Mouse (Mus musculus) intestine, embryonic 14.5 days (tissue): ENCODE measurements around the gene Uggt1. TPM values are rescaled to one million over a fixed set of nuclear protein-coding genes. Genes with fewer than 3 reads are reported as not detected.
A peak's percentile ranks its signal among the peaks of the same experiment; 100 is the strongest.

ENCODE experiments used
- ATAC-seq: fragments of 200-750 bp; cut with Nextera tagmentation; replicated peaks from 2 replicates; pipeline ENCODE4 v1.8.0; 2017; ENCODE audit warnings: low read depth, moderate number of reproducible peaks, moderate TSS enrichment, moderate library complexity; ENCODE audit not compliant: low FRiP score, low TSS enrichment
- DNase-seq: peaks from one replicate; pipeline ENCODE4 v3.0.0-alpha.2; 2018; ENCODE audit warnings: low spot score
- H3K27ac ChIP-seq: fragments of 300-500 bp; sonication (generic); 2 replicates; pipeline ENCODE4 v1.5.1; 2014; ENCODE audit warnings: low read depth, mild to moderate bottlenecking, control low read depth
- H3K27me3 ChIP-seq: fragments of 300-500 bp; sonication (generic); replicated peaks from 2 replicates; pipeline ENCODE4 v1.6.1; 2014; ENCODE audit warnings: low read length, control low read depth; ENCODE audit not compliant: control insufficient read depth, insufficient read depth
- H3K36me3 ChIP-seq: fragments of 300-500 bp; sonication (generic); 2 replicates; pipeline ENCODE4 v1.6.1; 2014; ENCODE audit warnings: low read length, control low read depth; ENCODE audit not compliant: control insufficient read depth, insufficient read depth
- H3K4me1 ChIP-seq: fragments of 300-500 bp; sonication (generic); replicated peaks from 2 replicates; pipeline ENCODE4 v1.6.1; 2014; ENCODE audit warnings: low read length, control low read depth, mixed read lengths; ENCODE audit not compliant: control insufficient read depth, insufficient read depth
- H3K4me2 ChIP-seq: fragments of 300-500 bp; sonication (generic); 2 replicates; pipeline ENCODE4 v1.6.1; 2014; ENCODE audit warnings: low read length
- H3K4me3 ChIP-seq: fragments of 300-500 bp; sonication (generic); 2 replicates; pipeline ENCODE4 v1.5.1; 2014; ENCODE audit warnings: low read depth, low read length, control low read depth, mixed read lengths
- H3K9ac ChIP-seq: fragments of 300-500 bp; sonication (generic); 2 replicates; pipeline ENCODE4 v1.6.1; 2014; ENCODE audit warnings: mild to moderate bottlenecking, low read length
- H3K9me3 ChIP-seq: fragments of 300-500 bp; sonication (generic); 2 replicates; pipeline ENCODE4 v1.6.1; 2016; ENCODE audit warnings: low read length, control low read depth; ENCODE audit not compliant: control insufficient read depth
- WGBS: fragments of 180-500 bp; shearing (Covaris S2); extraction: QIAGEN DNeasy Blood & Tissue Kit; methylation state at CpG from one replicate; pipeline ENCODE4 v1.1.7; 2014; 5-methylcytosine and 5-hydroxymethylcytosine counted together
- polyA plus RNA-seq: library from polyadenylated mRNA; unstranded; fragments of >200 nt; fragmentation: Nextera tagmentation; extraction: Ambion mirVana; gene quantifications from 2 replicates; pipeline ENCODE4 v1.2.1, GENCODE M21; 2014

Uggt1 gene
- polyA plus RNA-seq, 1 experiment from 2014 or later, result 71.5 TPM

DNA sequence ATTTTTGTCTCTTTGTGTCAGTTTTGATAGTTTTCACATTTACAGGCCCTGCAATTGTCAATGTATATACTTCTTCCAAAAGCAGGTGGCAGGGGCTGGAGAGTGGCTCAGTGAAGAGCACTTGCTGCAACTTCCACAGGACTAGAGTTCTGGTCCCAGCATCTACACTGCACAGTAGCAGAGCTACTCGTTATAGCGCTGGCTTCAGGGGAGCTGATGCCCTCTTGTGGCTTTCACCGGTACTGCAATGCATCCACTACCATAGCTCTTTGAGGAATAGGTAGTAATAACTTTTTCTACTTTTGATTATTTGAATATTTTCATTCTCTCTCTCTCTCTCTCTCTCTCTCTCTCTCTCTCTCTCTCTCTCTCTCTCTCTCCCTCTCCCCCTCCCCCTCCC is 109.9 kb downstream of the Uggt1 start:
- H3K27ac ChIP-seq, result no peak overlapping the region
- no peak overlapping the region for H3K4me3 ChIP-seq
- H3K9me3 ChIP-seq, result no peaks in the 10 kb centered on the region
- H3K9ac ChIP-seq, result no peak overlapping the region
- no peaks in the 10 kb centered on the region for H3K4me1 ChIP-seq
- no peak overlapping the region for H3K4me2 ChIP-seq
- H3K36me3 ChIP-seq, result no peaks in the 10 kb centered on the region
- WGBS, result 0% methylated on average over 3 of the region's 3 CpGs
- DNase-seq, result peak; percentile 90
- ATAC-seq, result no peak; the same call in 1 of the 2 replicates
- no peaks in the 10 kb centered on the region for H3K27me3 ChIP-seq

DNA sequence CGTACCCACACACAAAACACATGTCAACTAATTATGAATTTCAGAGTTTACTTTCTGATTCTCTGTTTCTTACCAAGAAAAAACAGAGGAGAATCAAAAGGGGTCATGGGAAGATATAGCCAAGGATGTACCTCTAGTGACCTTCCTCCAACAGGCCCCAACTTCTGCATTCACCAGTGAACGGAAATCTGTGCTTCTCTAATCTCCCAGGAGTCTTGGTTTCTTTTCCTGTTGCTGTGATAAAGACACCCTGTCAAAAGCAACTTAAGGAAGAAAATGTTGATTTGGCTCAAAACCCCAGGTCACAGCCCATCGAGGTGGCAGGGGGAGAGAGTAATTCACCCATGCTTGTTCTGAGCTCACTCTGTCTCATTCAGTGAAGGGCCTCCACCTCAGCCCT is 110.9 kb downstream of the Uggt1 start:
- Histone ChIP-seq H3K27ac (no peak overlapping the region), H3K36me3 (no peaks in the 10 kb centered on the region), H3K4me3 (no peak overlapping the region), H3K9ac (no peak overlapping the region), H3K4me1 (0 out of 2 replicates have a peak, but pooled peaks cover 3% of the 10 kb centered on the region), H3K4me2 (no peak overlapping the region), H3K9me3 (no peaks in the 10 kb centered on the region), H3K27me3 (no peaks in the 10 kb centered on the region)
- WGBS, result 78% methylated on average over 3 of the region's 3 CpGs
- ATAC-seq (no peak), DNase-seq (no peak)

DNA sequence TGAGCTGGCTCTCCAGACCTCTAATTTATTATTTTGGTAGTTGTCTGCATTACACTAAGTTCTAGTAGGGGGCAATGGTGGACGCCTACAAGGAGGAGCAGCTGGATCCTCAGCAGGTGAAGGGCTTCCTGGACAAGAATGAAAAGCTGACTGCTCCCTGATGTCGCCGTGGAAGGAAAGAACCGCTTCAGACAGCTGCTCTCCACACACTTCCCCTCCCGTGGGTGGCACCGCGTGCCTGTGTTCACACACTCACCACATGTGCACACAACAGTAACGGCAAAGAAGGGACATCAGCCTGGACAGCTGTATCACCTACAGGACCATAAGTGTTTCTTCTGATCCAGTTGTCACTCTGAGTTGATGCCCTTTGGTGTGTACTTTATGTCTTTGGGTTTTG is 111.5 kb downstream of the Uggt1 start:
- 0 out of 2 replicates have a peak, but pooled peaks cover 3% of the 10 kb centered on the region for H3K4me1 ChIP-seq
- H3K27ac ChIP-seq, result no peak overlapping the region
- H3K4me2 ChIP-seq, result no peak overlapping the region
- ATAC-seq (no peak), DNase-seq (no peak)
- no peaks in the 10 kb centered on the region for H3K9me3 ChIP-seq
- no peak overlapping the region for H3K9ac ChIP-seq
- 79% methylated on average over 8 of the region's 8 CpGs for WGBS
- H3K36me3 ChIP-seq, result no peaks in the 10 kb centered on the region
- no peak overlapping the region for H3K4me3 ChIP-seq
- H3K27me3 ChIP-seq, result no peaks in the 10 kb centered on the region

DNA sequence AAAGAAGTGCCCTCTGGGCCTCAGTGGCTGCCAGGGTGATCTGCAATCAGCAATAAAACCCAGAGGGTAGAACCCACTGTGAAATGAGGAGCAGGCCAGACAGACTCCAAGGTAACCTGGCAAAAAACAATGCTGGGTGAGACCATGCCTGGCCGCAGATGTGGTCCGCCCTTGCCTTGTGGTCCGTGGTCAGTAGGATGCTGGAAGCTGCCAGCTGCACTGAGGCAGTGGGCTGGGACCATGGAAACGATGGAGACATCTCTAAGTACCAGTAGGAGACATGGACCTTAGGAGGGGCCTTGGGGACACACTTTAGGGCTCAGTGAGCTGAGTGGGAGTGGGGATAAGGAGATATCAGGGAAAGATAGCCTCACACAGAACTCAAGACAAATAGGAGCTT is 112.3 kb downstream of the Uggt1 start:
- Histone ChIP-seq H3K4me1 (0 out of 2 replicates have a peak, but pooled peaks cover 3% of the 10 kb centered on the region), H3K27me3 (no peaks in the 10 kb centered on the region), H3K27ac (no peak overlapping the region), H3K4me2 (no peak overlapping the region), H3K9me3 (no peaks in the 10 kb centered on the region), H3K36me3 (no peaks in the 10 kb centered on the region), H3K9ac (no peak overlapping the region), H3K4me3 (no peak overlapping the region)
- ATAC-seq (no peak), DNase-seq (no peak)
- 67% methylated on average over 4 of the region's 4 CpGs for WGBS

DNA sequence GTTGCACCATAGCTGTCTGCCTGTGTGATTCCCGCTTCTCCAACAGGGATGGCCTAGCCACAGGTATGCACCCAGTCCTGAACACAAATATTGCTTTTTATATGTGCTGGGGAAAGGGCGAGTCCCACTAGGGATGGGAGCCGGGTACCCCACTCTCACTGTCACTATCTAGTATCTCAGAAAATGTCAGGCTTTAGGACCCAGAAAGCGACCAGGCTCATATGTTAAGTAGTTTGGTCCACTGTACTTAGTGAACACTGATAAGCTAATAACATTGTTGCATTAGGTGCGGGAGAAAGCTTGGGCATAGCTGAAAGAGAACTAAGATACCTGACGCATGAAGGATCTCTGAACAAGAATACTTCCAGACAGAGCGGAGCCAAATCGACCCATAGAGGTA is 112.8 kb downstream of the Uggt1 start:
- Histone ChIP-seq H3K4me3 (no peak overlapping the region), H3K9ac (no peak overlapping the region), H3K9me3 (no peaks in the 10 kb centered on the region), H3K27ac (no peak overlapping the region), H3K4me2 (no peak overlapping the region), H3K4me1 (0 out of 2 replicates have a peak, but pooled peaks cover 3% of the 10 kb centered on the region), H3K36me3 (no peaks in the 10 kb centered on the region), H3K27me3 (no peaks in the 10 kb centered on the region)
- no peak for DNase-seq
- no peak for ATAC-seq
- 62% methylated on average over 8 of the region's 8 CpGs for WGBS

DNA sequence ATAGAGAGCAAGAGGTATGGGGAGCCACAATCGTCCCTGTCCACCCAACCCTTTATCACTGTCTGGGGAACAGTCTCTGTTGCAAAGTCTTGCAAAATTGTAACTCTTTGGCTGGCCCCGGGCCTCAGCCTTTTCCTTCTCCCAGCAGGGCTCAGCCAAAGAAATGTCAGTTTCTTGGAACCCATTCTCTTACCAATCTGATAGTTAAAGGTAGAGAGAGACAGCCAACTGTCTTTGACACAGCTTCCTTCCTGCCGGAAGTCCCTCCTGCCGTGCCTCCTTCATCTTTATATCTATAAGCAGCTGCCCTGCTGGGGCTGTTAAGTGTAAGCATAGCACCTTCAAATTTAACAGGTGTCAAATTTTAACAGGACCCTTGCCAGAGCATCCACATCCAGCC is 113.4 kb downstream of the Uggt1 start:
- no peaks in the 10 kb centered on the region for H3K27me3 ChIP-seq
- no peaks in the 10 kb centered on the region for H3K9me3 ChIP-seq
- H3K27ac ChIP-seq, result no peak overlapping the region
- no peak overlapping the region for H3K4me2 ChIP-seq
- 43% methylated on average over 4 of the region's 4 CpGs for WGBS
- DNase-seq (no peak), ATAC-seq (no peak)
- no peak overlapping the region for H3K4me3 ChIP-seq
- no peak overlapping the region for H3K9ac ChIP-seq
- H3K36me3 ChIP-seq, result no peaks in the 10 kb centered on the region
- 0 out of 2 replicates have a peak, but pooled peaks cover 3% of the 10 kb centered on the region for H3K4me1 ChIP-seq

DNA sequence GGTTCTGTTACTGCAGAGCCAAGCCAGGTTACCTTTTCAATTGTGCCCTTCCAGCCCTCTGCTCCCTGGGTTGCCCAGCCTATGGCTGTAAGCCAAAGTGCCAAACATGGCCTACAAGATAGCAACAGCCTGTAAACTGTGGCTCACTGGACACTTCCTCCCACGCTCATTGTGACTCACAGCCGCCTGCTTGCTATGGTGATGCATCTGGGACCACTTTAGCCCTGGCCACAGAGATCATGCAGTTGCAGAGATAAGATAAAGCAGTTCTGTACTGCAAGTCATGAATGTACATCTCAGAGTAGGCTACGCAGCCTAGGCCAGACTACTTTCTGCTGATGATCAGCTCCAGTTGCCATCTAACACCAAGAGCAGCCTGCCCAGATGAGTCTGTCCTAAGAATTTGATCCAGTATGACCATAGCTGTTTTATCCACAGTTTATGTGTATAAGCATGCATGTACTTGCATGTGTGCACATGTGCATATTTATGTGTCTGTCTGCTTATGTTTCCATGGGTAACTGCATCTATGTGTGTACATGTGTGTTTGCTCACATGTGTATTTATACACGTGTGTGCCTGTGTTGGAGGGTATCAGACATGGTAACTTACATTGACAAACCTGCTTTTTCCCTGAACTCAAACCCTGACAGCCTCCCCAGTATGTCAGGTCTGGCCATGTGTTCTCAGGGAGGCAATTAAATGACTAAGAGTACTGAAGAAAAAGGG is 114.0 kb downstream of the Uggt1 start:
- no peak overlapping the region for H3K4me2 ChIP-seq
- H3K27ac ChIP-seq, result no peak overlapping the region
- no peaks in the 10 kb centered on the region for H3K36me3 ChIP-seq
- peaks cover 3% of the 10 kb centered on the region; the same call in 1 of the 2 replicates for H3K4me1 ChIP-seq
- no peak overlapping the region for H3K9ac ChIP-seq
- no peak overlapping the region for H3K4me3 ChIP-seq
- DNase-seq (no peak), ATAC-seq (no peak)
- H3K9me3 ChIP-seq, result no peaks in the 10 kb centered on the region
- 87% methylated on average over 4 of the region's 4 CpGs for WGBS
- H3K27me3 ChIP-seq, result no peaks in the 10 kb centered on the region

DNA sequence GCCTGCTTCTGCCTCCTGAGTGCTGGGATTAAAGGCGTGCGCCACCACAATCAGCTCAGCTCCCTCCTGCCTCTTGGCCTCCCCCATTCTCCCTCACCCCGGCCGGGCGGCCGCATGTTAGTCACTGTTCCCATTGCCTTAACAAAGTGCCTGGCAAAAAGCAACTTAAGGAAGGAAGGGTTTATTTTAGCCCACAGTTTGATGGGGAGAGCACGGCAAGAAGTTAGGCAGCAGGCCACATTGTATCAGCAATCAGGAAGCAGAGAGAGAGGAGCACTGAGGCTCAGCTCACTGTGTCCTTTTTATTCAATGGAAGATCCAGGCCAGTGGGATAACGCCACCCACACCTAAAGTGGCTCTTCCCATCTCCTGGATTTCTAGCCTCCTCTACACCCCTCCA is 114.6 kb downstream of the Uggt1 start:
- Histone ChIP-seq H3K36me3 (no peaks in the 10 kb centered on the region), H3K9me3 (no peaks in the 10 kb centered on the region), H3K4me1 (peaks cover 3% of the 10 kb centered on the region; the same call in 1 of the 2 replicates), H3K9ac (no peak overlapping the region), H3K27me3 (no peaks in the 10 kb centered on the region), H3K4me3 (no peak overlapping the region), H3K27ac (no peak overlapping the region), H3K4me2 (no peak overlapping the region)
- ATAC-seq (no peak), DNase-seq (no peak)
- WGBS, result 93% methylated on average over 8 of the region's 8 CpGs

DNA sequence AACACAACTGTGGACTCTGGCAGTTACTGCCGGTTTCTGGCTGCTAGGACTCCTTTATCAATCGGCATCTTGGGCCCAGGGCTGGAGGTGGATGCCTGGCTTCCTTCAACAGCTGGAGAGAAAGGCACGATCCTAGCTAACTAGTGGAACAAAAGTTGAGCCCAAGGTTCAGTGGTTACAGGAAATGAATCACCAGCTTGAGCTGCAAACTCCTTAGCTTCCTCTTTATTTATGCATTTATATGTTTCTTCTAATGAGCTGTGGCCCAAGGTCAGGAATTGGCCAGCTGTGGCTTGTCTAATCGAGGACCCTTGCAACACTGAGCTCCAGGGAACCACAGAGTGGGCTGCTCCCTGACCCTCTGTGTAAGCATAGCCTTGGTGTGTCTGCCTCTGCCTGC is 115.4 kb downstream of the Uggt1 start:
- H3K27ac ChIP-seq, result peak overlapping the region; percentile 33; the same call in 1 of the 2 replicates
- H3K9me3 ChIP-seq, result 0 out of 2 replicates have a peak, but pooled peaks cover 2% of the 10 kb centered on the region
- no peak overlapping the region for H3K4me3 ChIP-seq
- peaks cover 3% of the 10 kb centered on the region; the same call in 1 of the 2 replicates for H3K4me1 ChIP-seq
- DNase-seq (no peak), ATAC-seq (no peak)
- no peak overlapping the region for H3K9ac ChIP-seq
- H3K36me3 ChIP-seq, result no peaks in the 10 kb centered on the region
- no peaks in the 10 kb centered on the region for H3K27me3 ChIP-seq
- WGBS, result 33% methylated on average over 4 of the region's 4 CpGs
- H3K4me2 ChIP-seq, result no peak overlapping the region
